Mouse (Mus musculus) MEL (cell line): ENCODE measurements around the gene Cldn12.

ENCODE experiments used
- E2F4 ChIP-seq: IDR thresholded peaks from 2 replicates; pipeline ENCODE4 v1.6.1; 2011; ENCODE audit warnings: low read depth, low read length, improper control_type of control experiment, borderline replicate concordance
- HCFC1 ChIP-seq: IDR thresholded peaks from 2 replicates; pipeline ENCODE4 v1.6.1; 2012; ENCODE audit warnings: low read depth, mild to moderate bottlenecking, inconsistent platforms, low read length, improper control_type of control experiment, moderate library complexity
- SMC3 ChIP-seq: IDR thresholded peaks from 2 replicates; pipeline ENCODE4 v1.6.1; 2011; ENCODE audit warnings: low read depth, low read length, improper control_type of control experiment
- ZMIZ1 ChIP-seq: IDR thresholded peaks from 2 replicates; pipeline ENCODE4 v1.6.1; 2012; ENCODE audit warnings: low read depth, mild to moderate bottlenecking, inconsistent platforms, low read length, improper control_type of control experiment, moderate library complexity

- no peak for TF ChIP-seq ZMIZ1
- TF ChIP-seq E2F4: no peak
- no peak for TF ChIP-seq HCFC1
- TF ChIP-seq SMC3: no peak
These were observed 35.7 kb downstream of the Cldn12 start, which contains the start of gene 1700015F17Rik for GRCm38 (mm10) chr5:5479043-5479442.
